Mouse (Mus musculus) kidney, adult 9 months (tissue): ENCODE measurements at regions not wholly inside any gene's neighbourhood (a gene's known extent, or its start where the extent isn't known, plus 50 kb on each side); places are given as distances from the start of the nearest gene placed in this dataset.

Experiments used
- DNase-seq: peaks from one replicate; pipeline ENCODE4 v3.0.0; 2022

DNA sequence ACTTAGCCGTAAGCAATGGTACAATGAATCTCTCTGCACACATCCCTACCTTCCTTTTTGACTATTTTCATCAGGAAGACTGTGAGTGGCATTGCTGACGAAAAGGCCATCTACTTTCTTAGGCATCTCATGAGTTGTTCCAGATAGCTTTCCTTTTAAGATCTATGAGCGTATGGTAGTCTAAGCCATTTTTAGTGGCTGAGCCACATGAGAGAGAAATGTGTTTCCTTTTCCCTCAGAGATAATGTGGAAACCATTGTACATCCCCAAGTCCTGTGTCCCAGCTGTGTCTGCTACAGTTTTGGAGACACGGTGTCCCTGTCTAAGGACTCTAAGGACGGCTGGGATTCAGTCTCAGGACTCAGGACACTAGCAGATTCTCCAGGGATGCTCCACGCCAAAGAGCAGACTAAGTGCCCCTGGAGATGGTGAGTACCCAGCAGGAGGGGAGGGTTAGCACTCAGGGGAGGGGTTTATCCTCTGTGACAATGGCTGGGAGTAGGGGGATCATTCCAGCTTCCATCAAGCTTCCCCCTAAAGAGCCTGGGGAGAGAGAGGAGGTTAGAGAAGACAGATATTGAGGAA is 199.0 kb downstream of the Cdca7 start:
- DNase-seq: no peak

DNA sequence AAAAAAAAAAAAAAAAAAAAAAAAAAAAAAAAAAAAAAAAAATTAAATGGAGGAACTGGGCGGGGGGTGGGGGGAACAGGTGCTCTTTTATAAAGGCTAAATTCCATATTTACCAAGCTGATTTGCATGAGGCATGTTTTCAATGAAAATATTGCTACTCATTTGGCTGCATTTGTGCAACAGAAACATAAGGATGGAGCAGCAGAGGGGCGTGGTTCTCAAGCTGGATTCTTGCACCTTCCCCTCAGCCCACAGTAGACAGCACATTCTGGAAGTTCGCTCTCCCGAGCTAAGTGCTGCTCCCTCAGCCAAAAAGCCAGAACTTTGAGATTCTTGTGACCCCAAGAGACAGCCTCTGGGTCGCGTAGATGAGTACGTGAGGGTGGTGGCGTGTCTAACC is 201.8 kb downstream of the Cdca7 start:
- DNase-seq: no peak

DNA sequence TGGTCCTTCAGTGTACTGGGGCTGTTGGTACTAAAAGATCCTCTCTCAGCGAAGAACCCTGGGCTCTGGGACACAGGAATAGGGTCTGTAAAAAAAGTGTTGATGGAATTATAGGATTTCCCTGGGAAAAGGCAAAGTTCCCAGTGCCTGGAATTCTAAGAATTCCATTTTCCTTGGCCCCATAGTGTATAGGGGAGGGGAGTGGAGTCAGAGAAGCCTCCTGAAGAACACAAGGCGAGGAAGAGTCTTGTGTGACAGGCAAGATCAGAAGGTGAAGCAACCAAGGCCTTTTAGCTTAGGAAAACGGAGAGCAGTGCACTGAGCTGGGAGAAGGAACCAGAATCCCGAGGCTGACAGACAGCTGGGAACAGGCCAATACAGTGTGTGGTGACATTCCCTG is 212.1 kb downstream of the Cdca7 start:
- no peak for DNase-seq

DNA sequence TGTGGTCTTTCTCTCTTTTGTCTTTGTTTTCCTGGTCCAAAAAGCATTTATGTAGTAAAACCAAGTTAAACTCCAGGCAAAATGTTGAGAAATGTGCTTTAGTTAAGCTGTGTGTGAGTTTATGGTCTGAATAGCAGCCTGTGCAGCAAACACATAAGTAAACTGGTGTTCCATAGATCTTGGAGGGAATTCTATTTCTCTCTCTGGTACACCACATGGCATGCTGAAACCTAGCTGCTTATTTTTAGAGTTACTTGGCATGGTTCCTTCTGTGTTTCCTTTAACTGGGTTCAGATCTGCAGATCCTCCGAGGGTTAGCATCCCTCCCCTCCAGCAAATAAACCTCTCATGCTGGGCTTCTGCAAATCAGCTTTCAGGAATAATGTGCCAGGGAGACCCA is 225.1 kb downstream of the Cdca7 start:
- no peak for DNase-seq

DNA sequence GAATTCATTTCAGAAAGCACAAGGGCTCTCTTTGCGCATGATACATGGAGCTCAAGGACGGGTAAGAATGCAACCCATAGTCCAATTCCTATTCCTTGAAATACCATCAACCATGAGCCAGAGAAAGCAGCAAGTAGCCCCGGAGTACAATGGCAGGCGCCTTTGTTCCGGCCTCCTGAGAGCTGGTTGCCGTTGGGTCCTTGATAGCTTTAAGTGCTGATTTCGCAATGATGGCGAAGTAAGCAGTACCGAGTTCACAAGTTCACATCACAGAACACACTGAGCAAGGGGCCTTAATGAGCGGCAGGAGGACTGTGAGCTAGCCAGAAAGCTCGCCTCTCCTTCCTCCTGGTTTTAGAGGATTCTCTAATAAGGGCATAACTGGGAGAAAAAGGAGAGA is 227.3 kb downstream of the Cdca7 start:
- DNase-seq: no peak

DNA sequence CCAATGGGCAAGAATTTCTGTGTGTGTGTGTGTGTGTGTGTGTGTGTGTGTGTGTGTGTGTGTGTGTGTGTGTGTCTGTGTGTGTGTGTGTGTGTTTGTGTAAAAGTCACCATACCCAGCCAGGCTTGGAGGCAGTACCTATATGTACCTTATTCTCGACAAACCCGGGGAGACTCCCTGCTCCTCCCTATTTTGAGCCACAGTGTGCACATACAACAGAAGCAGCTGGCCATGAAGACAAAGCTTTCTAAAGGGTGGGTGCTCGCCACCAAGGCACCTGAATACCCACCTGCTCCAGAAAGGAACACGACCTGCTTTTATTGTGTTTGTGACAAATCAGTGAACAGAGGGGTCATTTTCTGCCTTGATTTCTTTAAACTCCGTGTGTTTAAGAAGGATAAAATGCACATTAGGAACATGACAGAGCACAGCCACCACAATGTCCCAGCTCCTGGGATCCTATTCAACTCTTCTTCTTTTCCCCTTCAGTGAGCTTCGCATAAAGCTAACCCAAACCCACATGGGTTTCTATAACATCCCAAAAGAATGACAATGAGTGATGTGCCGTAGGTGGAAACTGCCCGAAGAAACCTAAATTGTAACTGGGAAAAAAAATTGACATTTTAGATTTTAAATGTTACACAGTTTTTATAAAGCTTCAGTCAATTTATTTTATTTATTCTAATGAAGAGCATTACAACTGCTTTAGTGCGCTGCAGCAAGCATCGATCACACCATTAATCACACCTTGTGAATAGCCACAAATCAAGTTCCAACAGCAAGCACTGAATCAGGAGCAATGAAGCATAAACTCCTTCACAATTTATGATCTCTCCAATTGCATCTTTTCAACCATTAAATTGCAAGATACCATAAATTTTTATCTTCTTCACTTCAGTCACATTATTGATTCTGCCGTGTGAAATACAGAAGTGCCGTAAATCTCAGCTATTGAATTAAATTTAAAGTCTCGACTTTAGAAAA is 232.0 kb downstream of the Cdca7 start:
- no peak for DNase-seq

DNA sequence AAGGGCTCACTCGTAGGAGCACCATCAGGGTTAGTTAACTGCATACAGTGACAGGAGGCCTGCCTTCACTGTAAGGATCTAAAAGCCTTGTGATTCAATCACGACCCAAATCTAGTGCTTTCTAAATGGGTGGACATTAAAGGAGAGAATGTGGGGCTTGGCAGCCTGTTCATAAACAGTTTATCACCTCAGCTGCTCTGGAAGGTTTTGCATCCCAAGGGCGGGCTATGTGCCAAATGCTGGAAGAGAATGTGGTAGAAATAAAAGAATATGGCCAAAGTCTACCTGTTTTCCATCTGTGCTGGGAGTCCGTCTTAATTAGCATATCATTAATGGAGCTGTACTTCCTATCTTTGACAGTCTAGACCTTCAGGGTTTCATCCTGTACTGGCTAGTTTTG is 241.0 kb downstream of the Cdca7 start:
- DNase-seq: no peak

DNA sequence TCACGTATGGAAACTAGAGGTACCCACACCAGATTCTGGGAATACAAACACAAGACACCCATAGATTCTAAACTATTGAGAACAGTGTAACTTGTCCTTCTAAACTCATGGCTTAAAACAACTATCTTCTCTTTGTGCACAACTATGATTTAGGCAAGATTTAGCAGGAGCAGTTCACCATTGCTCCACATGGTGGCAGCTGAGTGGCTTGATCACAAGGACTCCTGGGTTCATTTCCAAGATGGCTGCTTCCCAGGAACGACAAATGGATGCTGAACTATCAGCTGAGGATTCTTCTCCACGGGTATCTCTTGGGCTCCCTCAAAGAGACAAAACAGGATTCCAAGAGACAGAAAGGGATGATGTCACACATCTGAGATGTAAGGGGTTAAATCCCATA is 251.5 kb downstream of the Sp3 start:
- DNase-seq: peak; percentile 24

DNA sequence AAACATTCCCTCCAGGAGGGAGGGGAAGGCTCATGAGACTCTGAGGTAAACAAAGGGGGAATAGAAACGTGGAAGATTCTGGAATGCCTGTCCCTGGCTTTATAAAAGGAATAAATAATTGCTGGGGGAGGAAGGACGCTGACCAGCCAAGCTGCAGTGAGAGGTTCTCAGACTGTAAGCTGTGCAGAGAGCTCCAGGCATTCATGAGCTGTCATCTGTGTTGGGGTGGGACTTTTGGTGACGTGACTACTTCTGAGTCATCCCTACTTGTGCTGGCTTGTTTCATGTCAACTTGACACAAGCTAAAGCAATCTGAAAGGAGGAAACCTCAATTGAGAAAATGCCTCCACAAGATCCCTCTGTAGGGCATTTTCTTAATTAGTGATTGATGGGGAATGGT is 246.9 kb downstream of the Sp3 start:
- no peak for DNase-seq

DNA sequence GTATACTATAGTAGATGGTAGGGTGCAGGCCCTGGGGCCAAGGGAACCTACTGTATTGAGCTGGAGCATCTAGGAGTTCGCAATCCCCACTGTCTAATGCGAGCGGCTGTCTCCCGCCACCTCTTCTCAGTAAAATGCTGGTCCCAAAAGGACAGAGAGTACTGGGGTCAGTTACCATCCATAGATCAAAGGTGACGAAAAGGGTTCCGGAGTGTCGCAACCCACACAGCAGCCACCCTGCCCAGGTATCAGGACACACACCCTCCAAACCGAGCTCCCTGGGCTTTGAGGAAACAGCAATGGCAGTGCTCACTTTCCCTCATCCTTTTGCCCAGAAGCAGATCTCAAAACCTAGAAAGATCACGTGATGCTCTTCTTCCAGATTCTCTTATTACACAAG is 245.2 kb downstream of the Sp3 start:
- DNase-seq: no peak

DNA sequence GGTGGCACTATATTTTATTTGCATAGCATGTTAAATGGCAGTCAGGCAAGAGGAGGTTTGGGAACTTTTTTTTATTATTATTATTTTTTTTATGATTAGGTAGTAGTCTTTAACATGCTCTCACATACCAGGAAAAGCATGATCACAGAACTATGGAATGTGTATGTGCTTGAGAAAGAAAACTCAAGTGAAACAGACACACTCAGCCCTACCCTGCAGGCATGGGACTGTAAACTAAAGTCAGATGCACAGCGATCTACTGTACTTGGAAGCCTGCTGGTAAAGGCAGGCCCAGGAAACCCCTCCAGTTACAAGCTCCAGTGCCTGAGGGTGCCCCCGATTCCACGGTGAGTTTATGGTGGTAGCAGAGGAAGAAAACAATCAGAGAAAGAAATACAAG is 243.6 kb downstream of the Sp3 start:
- no peak for DNase-seq

DNA sequence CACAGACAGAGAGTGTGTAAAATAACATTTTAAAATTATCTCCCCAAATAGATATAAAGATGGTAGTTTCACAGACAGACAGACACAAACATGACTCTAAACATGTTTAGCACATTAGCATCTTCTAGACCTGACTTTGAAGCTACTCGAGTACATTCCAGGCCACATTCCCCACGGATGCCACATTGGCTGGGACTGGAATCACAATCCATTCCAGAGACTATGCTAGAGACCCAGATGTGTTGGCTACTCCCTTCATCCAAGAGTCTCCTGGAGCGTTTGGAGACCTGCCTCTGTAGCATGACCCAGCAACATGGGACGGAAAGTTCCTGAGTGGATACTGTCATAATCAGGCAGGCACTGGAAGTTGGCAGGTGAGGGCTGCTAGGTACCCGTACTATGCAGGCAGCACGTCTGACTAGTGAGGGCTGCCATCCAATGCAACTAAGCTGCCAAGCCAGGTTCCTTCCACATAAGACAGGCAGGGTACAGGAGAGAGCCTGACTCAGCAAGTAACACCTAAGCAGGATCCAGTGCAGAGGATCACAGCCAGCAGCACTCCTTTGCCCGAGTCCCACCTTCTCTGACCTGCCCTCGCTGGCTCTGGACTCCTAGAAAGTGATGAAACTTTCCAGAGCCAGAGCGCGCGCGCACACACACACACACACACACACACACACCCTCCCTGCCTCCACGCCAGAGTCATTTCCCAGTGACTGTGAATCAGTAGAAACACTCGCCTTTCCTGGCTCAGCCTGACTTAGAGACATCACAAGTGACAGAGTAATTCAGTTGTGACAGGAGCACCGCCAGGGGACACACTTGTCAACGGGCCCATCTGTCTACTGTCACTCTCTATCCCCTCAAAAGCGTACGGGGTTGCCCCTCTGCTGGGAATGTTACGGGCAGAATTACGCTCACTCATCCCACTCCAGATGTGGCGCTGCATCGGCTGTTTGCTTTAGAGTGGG is 239.6 kb downstream of the Sp3 start:
- DNase-seq: peak; percentile 8

DNA sequence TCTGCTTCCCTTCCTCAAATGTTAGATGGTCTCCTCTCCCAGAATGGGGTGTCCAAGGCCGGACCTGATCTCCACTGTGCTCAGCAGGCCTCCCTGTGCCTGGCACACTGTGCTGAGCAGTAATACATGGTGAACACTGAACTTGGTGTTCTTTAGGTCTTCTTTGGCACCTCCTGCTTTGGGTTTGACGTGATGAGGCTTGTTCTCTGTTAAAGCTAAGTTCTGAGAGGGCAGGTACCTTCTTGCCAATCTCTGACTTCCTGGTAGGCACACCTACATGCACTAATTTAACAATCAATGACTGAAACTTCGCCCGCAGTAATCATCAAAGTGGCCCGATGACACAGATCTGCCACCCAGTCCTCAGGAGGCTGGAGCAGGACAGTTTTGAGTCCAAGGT is 238.5 kb downstream of the Sp3 start:
- DNase-seq: no peak

DNA sequence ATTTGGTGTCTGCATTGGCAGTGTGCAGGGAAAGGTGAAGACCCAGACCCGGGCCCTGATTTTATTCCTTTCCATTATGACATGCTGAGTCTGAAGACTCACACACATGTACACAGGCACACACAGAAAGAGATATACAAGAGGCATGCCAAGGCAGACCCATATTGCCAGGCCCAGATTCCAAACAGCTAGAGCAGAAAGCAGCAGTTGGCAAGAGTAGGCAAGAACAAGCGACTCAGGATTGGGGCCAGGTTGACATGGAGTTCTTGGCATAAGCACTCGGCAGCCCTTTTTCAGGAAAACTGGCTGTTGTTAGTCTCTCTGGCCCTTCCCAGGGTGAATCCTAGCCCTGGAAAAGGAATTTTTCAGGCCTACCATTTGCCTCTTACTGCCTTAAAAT is 236.6 kb downstream of the Sp3 start:
- DNase-seq: no peak

DNA sequence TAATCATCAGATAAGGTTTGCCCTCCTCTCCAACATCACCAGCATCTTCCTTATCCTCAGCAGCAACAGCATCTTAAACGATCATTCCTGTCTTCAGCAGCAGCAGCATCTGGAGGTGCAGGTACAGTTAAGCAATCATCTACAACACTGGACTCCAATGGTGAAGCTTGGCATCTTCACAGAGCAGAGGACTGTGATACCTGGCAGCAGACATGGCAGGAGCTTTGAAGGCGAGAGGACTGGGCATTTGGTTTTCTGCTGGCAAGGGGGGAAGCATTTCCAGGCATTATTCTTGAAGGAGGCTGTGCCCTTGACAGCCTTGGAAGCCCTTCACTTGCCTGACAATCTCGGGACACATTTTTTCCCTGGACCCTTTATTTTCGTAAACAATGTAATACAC is 235.3 kb downstream of the Sp3 start:
- DNase-seq: no peak

DNA sequence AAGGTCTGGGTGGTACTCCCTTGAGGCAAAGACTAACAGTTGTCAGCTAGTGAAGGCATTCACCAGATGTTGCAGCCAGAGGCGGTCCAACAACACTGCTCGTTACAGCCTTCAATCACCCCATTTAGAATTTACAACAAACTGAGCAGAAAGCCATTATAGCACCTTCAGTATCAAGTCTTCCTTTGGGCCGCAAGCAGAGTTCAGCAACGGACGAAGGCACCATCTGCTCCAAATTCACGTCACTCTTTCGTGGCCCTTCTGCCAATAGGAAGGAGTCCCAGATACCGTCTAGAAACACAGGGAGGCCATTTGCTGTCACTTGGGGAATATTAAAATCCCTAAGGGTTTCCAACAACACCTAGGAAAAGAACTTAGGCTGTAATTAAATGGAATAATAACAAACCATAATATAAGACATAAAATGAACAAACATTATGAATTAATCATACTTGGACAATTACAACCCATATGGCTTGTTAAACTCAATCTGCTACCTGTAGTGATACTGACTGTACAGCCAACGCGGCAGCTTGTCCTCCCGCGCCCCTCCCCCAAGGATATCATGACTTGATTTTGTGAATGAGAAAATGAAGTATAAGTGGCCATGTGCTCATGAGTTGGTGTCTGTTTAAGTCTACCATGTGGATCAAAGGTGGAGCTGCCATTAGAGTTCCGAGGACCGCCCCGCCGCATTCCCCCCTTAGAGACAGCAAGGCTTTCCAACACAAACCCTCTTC is 233.6 kb downstream of the Sp3 start:
- no peak for DNase-seq

DNA sequence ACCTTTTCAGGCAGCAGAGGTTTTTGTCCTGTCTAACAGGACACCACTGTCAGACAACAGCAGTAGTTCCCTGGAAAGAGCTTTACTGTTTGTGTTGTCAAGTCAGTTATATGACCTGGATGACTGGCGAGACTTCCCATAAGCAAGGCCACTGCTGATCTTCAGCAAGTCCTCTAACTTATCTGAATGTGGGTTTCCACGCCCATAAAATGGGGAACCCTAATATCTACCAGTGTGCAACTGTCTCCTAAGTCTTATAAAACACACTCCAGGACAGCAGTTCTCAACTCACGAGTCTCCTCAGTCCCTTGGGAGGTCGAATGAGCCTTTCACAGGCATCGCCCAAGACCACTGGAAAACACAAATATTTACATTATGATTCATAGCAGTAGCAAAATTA is 232.9 kb downstream of the Sp3 start:
- DNase-seq: no peak

DNA sequence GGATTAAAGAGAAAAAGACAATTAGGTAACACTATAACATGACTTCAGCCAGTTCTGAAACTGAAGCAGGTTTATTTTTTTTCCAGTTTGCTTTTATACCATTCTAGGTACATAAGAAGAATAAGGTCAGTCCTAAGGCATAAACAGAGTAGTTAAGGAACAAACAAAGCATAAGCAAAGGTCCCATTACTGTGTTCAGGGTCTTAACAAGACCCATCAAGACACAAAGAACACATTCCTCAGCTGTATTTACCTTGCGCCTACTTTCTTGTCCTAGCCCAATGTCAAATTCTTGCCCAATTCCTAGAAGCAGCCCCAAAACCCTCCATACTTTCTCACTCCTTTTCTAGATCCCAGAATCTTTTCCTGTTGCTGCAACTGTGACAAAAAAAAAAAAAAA is 230.8 kb downstream of the Sp3 start:
- DNase-seq: no peak

DNA sequence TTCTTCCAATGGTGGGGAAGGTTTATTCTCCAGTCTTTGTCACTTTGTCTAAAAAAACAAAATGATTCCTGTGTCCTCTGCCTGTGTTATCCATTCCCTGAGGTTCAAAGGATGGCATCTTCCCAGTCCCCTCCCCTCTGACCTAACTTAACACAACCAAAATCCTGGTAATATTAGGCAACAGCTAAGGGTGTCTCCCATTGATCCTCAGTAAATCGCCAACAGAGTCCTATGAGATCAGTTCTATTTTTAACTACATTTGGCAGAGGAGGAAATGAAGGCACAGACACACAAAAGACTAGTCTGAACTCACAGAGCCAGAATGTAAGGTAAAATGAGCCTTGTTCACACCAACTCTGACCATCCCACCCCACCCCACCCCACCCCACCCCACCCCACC is 228.8 kb downstream of the Sp3 start:
- no peak for DNase-seq

DNA sequence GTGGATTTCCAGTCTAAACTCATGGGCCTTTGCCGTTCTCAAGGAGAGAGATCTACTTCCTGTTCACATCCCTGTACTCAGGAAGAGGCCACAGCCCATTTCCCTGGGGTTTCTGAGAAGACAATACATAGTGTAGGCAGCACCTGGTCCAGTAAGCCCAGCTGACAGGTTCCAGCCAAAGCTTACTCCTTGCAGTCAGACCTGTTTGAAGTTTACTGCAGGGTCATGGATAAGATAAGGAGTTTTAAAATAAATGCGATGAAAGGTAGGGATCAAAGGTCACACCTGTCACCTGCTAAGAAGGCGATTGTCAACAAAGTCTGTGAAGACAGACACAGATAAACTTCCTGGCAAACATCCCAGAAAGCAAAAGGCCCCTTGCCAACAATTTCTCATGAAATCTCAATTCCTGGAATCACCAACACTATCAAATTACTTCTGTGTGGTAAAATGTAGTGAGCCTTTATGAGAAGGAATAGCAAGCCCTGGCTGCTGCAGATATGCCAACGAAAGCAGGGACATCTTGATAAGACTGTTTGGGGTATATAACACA is 227.5 kb downstream of the Sp3 start:
- no peak for DNase-seq

DNA sequence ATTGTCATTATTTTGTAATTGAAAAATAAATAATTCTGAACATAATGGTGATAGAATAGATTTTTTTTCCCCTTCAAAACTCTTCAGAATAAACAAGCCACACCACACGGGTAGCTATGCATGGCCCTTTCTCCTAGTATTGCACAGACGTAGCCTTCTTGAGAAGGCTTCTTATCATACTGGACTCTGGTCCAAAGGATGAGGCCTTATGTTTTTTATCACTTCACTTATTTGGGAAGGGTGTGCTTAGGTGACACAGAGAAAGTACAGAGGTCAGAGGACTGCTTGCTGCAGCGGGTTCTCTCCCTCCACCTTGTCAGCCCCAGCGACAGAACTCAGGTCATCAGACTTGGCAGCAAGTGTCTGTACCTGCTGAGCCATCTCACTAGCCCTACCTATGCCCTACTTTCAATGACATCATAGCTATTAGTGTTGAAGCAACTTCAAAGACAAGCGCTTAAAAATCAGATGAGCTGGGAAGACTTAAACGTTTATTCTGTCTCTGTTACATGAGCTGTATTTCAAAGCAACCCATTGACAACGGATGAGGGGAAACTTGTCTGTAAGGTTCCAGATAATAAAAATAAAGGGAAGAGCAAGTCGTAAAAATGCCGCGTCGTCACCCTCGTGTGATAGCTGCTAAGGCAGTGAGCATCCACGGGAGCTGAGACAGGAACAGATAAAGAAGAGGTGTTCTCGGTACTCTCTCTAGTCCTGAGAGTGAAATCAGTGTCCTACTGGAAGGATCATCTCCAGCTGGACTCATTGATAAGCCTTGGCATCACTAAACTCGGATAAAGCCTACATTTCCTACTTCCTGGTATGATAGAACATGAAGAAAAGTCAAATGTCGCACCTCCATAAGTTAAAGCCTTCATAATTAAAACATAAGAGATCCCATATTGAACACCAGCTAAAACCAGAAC is 226.2 kb downstream of the Sp3 start:
- no peak for DNase-seq
